Mouse (Mus musculus) neutrophil, adult 5-6 weeks (primary cell): ENCODE results near the gene Vmn1r204. TPM values are rescaled to one million over a fixed set of nuclear protein-coding genes. Genes with fewer than 3 reads are reported as not detected.
"Not testable (repeated sequence)": the region's sequence is repeated elsewhere in the genome, so short reads cannot be mapped to it uniquely, and the experiment has no call there.

Experiments
- ATAC-seq: fragments of 151-379, 151-347 bp; 2 replicates; pipeline ENCODE4 v1.8.0; 2017; ENCODE audit warnings: mild to moderate bottlenecking, moderate TSS enrichment; ENCODE audit not compliant: insufficient number of reproducible peaks, poor library complexity, low FRiP score, severe bottlenecking; ENCODE audit errors: extremely low read depth
- total RNA-seq: library from RNA; stranded (forward); fragments of 200-1000 nt; gene quantifications from 2 replicates; pipeline ENCODE4 v1.2.3, GENCODE M21; 2017

Vmn1r204 gene
- not detected in 2 replicates for total RNA-seq

GRCm38 (mm10) chr13:22552898-22553297 is at the start of gene Vmn1r204:
Vmn1r204 (plus strand) TSS chr13:22553198.
- ATAC-seq = not testable (repeated sequence)

GRCm38 (mm10) chr13:22505281-22505680 is 47.7 kb upstream of the Vmn1r204 start, which contains the start of gene Vmn1r202:
Vmn1r202 (minus strand) TSS chr13:22505381.
- no peak for ATAC-seq

DNA sequence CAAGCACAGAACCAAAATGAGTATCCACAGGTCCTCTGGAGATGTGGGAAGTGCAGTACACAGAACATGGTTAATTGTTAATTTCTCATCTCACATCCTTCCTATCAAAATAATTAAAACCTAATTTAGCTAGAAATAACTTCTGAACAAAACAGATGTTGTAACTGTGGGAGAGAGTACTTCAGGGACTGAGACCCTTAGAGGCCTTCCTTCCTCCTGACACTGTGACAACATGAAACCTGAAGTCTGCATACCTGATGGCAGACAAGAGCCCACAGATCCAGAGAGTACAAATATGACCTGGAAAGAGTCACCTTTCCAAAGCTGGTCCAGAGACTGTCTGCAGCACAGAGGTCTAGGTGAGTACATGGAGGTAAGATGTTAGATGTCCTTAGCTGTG is 35.2 kb upstream of the Vmn1r204 start, which contains the start of gene Vmn1r203:
Gene Vmn1r203 (plus strand): TSS at position 301 of the 400 bp plus-strand sequence.
- ATAC-seq = no peak

- not testable (repeated sequence) for ATAC-seq
Observed at GRCm38 (mm10) chr13:22574911-22575310, 21.9 kb downstream of the Vmn1r204 start.

- not testable (repeated sequence) for ATAC-seq
Observed at GRCm38 (mm10) chr13:22583336-22583735, 30.3 kb downstream of the Vmn1r204 start.

GRCm38 (mm10) chr13:22592900-22593299 is 39.9 kb downstream of the Vmn1r204 start, which contains the start of gene Vmn1r205:
Vmn1r205 (minus strand) TSS chr13:22593000.
- ATAC-seq = no peak

Other genes starting within 250 kb of the Vmn1r204 start
- gene Vmn1r197, start 228.6 kb upstream of the Vmn1r204 start, total RNA-seq = not detected in 2 replicates
- 0.12 TPM in 2 replicates for gene Vmn1r198, start 202.8 kb upstream of the Vmn1r204 start, total RNA-seq
- not detected in 2 replicates for gene Vmn1r199, start 173.4 kb upstream of the Vmn1r204 start, total RNA-seq
- not detected in 2 replicates for gene Vmn1r200, start 162.8 kb upstream of the Vmn1r204 start, total RNA-seq
- not detected in 2 replicates for gene Vmn1r201, start 81.3 kb upstream of the Vmn1r204 start, total RNA-seq
- gene Vmn1r202, start 47.8 kb upstream of the Vmn1r204 start, total RNA-seq = not detected in 2 replicates
- 0.25 TPM in 1 of 2 replicates, not detected in the other for gene Vmn1r203, start 35.1 kb upstream of the Vmn1r204 start, total RNA-seq
- gene Vmn1r205, start 39.8 kb downstream of the Vmn1r204 start, total RNA-seq = not detected in 2 replicates
- not detected in 2 replicates for gene Vmn1r206, start 71.1 kb downstream of the Vmn1r204 start, total RNA-seq
- gene Vmn1r207-ps, start 176.4 kb downstream of the Vmn1r204 start, total RNA-seq = 0.12 TPM in 1 of 2 replicates, not detected in the other
- 0.12 TPM in 1 of 2 replicates, not detected in the other for gene Vmn1r208, start 224.2 kb downstream of the Vmn1r204 start, total RNA-seq